Mouse (Mus musculus) bone marrow macrophage, adult 2 months (primary cell): Measurements from ENCODE around the gene Chst11.

ENCODE experiments used
- CTCF ChIP-seq: IDR thresholded peaks from 2 replicates; pipeline ENCODE4 v1.5.1; 2012; ENCODE audit warnings: low read depth, mild to moderate bottlenecking, low read length, moderate library complexity
- POLR2A ChIP-seq: IDR thresholded peaks from 2 replicates; pipeline ENCODE4 v1.6.1; 2012; ENCODE audit warnings: mild to moderate bottlenecking, low read depth, low read length, borderline replicate concordance

DNA sequence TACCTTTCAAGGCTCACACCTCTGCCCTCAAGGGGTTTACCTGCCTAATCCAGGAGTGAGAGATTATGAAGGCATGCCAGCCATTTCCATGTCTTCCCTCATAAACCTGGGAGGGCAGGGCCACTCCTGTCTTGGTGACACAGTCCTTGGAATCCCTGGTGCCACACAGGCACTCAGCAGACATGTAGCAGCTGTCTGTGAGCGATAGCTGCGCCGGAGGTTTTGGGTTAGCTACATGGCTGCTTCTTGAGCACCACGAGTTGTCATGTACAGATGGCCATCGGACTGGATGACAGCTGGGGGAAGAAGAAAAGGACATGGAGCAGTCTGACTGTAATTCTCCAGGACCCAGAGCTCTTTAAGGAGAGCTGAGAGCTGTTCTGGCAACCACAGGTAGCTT, 129.3 kb downstream of the Chst11 start:
- TF ChIP-seq POLR2A (no peak), CTCF (no peak)
